Mouse (Mus musculus) ES-Bruce4 (cell line): ENCODE measurements around the gene Scp2.

Experiments used
- CTCF ChIP-seq: IDR thresholded peaks from one replicate; pipeline ENCODE4 v1.8.1; 2011; ENCODE audit warnings: low read depth, low read length
- EP300 ChIP-seq: IDR thresholded peaks from 2 replicates; pipeline ENCODE4 v1.6.1; 2011; ENCODE audit warnings: low read depth, low read length; ENCODE audit not compliant: insufficient read depth
- POLR2A ChIP-seq: IDR thresholded peaks from one replicate; pipeline ENCODE4 v1.8.1; 2011; ENCODE audit warnings: low read length; ENCODE audit not compliant: insufficient read depth

- TF ChIP-seq POLR2A (no peak), CTCF (no peak), EP300 (no peak)
Observed at GRCm38 (mm10) chr4:108067261-108067660, 77.5 kb downstream of the Scp2 start.
